Mouse (Mus musculus) embryonic facial prominence, embryonic 12.5 days (tissue): ENCODE measurements around the gene Yju2. TPM values are rescaled to one million over a fixed set of nuclear protein-coding genes. Genes with fewer than 3 reads are reported as not detected.

Experiments used
- polyA plus RNA-seq: library from polyadenylated mRNA; unstranded; fragments of >200 nt; fragmentation: Nextera tagmentation; extraction: Ambion mirVana; gene quantifications from 2 replicates; pipeline ENCODE4 v1.2.1, GENCODE M21; 2016

Yju2 gene
- polyA plus RNA-seq, 1 experiment from 2014 or later = 28.3 TPM

Other genes with a start within 250 kb of the Yju2 start
- 11.1 and 13.0 TPM in 2 replicates for gene Pot1b, start 246.5 kb upstream of the Yju2 start, polyA plus RNA-seq
- not detected in 2 replicates for gene Adgre4, start 209.1 kb upstream of the Yju2 start, polyA plus RNA-seq
- gene Zfp119a, start 80.2 kb upstream of the Yju2 start, polyA plus RNA-seq = 10.2 and 11.2 TPM in 2 replicates
- 13.1 and 13.9 TPM in 2 replicates for gene Zfp959, start 67.0 kb upstream of the Yju2 start, polyA plus RNA-seq
- gene Zfp119b, start 9.6 kb upstream of the Yju2 start, polyA plus RNA-seq = 4.9 and 6.2 TPM in 2 replicates
- gene Ebi3, start 6.5 kb upstream of the Yju2 start, polyA plus RNA-seq = 1.6 and 2.3 TPM in 2 replicates
- 41.4 and 46.8 TPM in 2 replicates for gene Shd, start 11.4 kb downstream of the Yju2 start, polyA plus RNA-seq
- gene Fsd1, start 27.4 kb downstream of the Yju2 start, polyA plus RNA-seq = 52.0 and 54.7 TPM in 2 replicates
- 6.4 and 8.0 TPM in 2 replicates for gene Stap2, start 46.5 kb downstream of the Yju2 start, polyA plus RNA-seq
- gene Mpnd, start 46.6 kb downstream of the Yju2 start, polyA plus RNA-seq = 174 and 193 TPM in 2 replicates
- gene Sh3gl1, start 77.5 kb downstream of the Yju2 start, polyA plus RNA-seq = 173 and 175 TPM in 2 replicates
- 44.5 and 45.8 TPM in 2 replicates for gene Chaf1a, start 81.3 kb downstream of the Yju2 start, polyA plus RNA-seq
- 49.0 and 52.7 TPM in 2 replicates for gene Ubxn6, start 115.9 kb downstream of the Yju2 start, polyA plus RNA-seq
- gene Hdgfl2, start 120.5 kb downstream of the Yju2 start, polyA plus RNA-seq = 173 and 179 TPM in 2 replicates
- 0.08 and 0.10 TPM in 2 replicates for gene Plin4, start 150.7 kb downstream of the Yju2 start, polyA plus RNA-seq
- gene Plin5, start 158.5 kb downstream of the Yju2 start, polyA plus RNA-seq = 0.15 and 0.29 TPM in 2 replicates
- 0.15 and 0.23 TPM in 2 replicates for gene Lrg1, start 162.9 kb downstream of the Yju2 start, polyA plus RNA-seq
- 4.3 and 4.6 TPM in 2 replicates for gene Sema6b, start 181.2 kb downstream of the Yju2 start, polyA plus RNA-seq
- 12.4 and 13.0 TPM in 2 replicates for gene Tnfaip8l1, start 203.4 kb downstream of the Yju2 start, polyA plus RNA-seq
- gene Mydgf, start 224.8 kb downstream of the Yju2 start, polyA plus RNA-seq = 71.0 and 76.2 TPM in 2 replicates